Mouse (Mus musculus) lung, postnatal 0 days (tissue): ENCODE results near the gene Man1c1.

ENCODE experiments used
- CTCF ChIP-seq: IDR thresholded peaks from 2 replicates; pipeline ENCODE4 v1.5.1; 2016; ENCODE audit warnings: antibody characterized with exemption, mild to moderate bottlenecking
- EP300 ChIP-seq: IDR thresholded peaks from 2 replicates; pipeline ENCODE4 v1.6.1; 2016; ENCODE audit warnings: antibody characterized with exemption, mild to moderate bottlenecking, control low read depth

- TF ChIP-seq EP300 (no peak), CTCF (no peak)
Measured at GRCm38 (mm10) chr4:134673151-134673550, 30.9 kb downstream of the Man1c1 start.
